Mouse (Mus musculus) hindbrain, postnatal 0 days (tissue): ENCODE data around the gene Rhbdd2. TPM values are rescaled to one million over a fixed set of nuclear protein-coding genes. Genes with fewer than 3 reads are reported as not detected.
A peak's percentile ranks its signal among the peaks of the same experiment; 100 is the strongest.

ENCODE experiments used
- ATAC-seq: fragments of 200-750 bp; cut with Nextera tagmentation; 2 replicates; pipeline ENCODE4 v1.8.0; 2017; ENCODE audit warnings: mild to moderate bottlenecking, moderate TSS enrichment, moderate library complexity
- DNase-seq: peaks from one replicate; pipeline ENCODE4 v3.0.0-alpha.2; 2015; ENCODE audit warnings: low spot score
- H3K27ac ChIP-seq: fragments of 300-500 bp; sonication (generic); 2 replicates; pipeline ENCODE4 v1.5.1; 2014; ENCODE audit warnings: mild to moderate bottlenecking
- H3K27me3 ChIP-seq: fragments of 300-500 bp; sonication (generic); 2 replicates; pipeline ENCODE4 v1.6.1; 2014; ENCODE audit warnings: low read length, mixed read lengths; ENCODE audit not compliant: insufficient read depth
- H3K36me3 ChIP-seq: fragments of 300-500 bp; sonication (generic); 2 replicates; pipeline ENCODE4 v1.6.1; 2014; ENCODE audit warnings: low read length, mixed read lengths; ENCODE audit not compliant: insufficient read depth
- H3K4me1 ChIP-seq: fragments of 300-500 bp; sonication (generic); 2 replicates; pipeline ENCODE4 v1.6.1; 2014; ENCODE audit warnings: antibody characterized with exemption, low read length, mixed read lengths; ENCODE audit not compliant: insufficient read depth
- H3K4me2 ChIP-seq: fragments of 300-500 bp; sonication (generic); 2 replicates; pipeline ENCODE4 v1.6.1; 2014; ENCODE audit warnings: low read depth, mild to moderate bottlenecking, low read length, moderate library complexity, mixed read lengths
- H3K4me3 ChIP-seq: fragments of 300-500 bp; sonication (generic); 2 replicates; pipeline ENCODE4 v1.5.1; 2014; ENCODE audit warnings: low read length
- H3K9ac ChIP-seq: fragments of 300-500 bp; sonication (generic); replicated peaks from 2 replicates; pipeline ENCODE4 v1.6.1; 2014; ENCODE audit warnings: mild to moderate bottlenecking, low read length, moderate library complexity, mixed read lengths
- H3K9me3 ChIP-seq: fragments of 300-500 bp; sonication (generic); 2 replicates; pipeline ENCODE4 v1.6.1; 2016; ENCODE audit warnings: low read length, mixed read lengths
- CTCF ChIP-seq: IDR thresholded peaks from 2 replicates; pipeline ENCODE4 v1.5.1; 2016; ENCODE audit warnings: antibody characterized with exemption, control low read depth, low read depth
- WGBS: fragments of 180-500 bp; shearing (Covaris S2); extraction: QIAGEN DNeasy Blood & Tissue Kit; methylation state at CpG from one replicate; pipeline ENCODE4 v1.1.7; 2014; 5-methylcytosine and 5-hydroxymethylcytosine counted together
- polyA plus RNA-seq: library from polyadenylated mRNA; unstranded; fragments of >200 nt; fragmentation: Nextera tagmentation; extraction: Ambion mirVana; gene quantifications from 2 replicates; pipeline ENCODE4 v1.2.1, GENCODE M21; 2015
- total RNA-seq: library from RNA; depleted of rRNA; stranded (reverse); fragments of >200 nt; gene quantifications from 2 replicates; pipeline ENCODE4 v1.2.3, GENCODE M21; 2014

Gene Rhbdd2
- total and polyA plus RNA-seq, 2 experiments from 2014 or later = 34.2 to 130 TPM

- Histone ChIP-seq H3K9ac (no peak overlapping the region), H3K4me1 (0 out of 2 replicates have a peak, but pooled peaks cover 4% of the 10 kb centered on the region), H3K27ac (no peak overlapping the region), H3K4me3 (no peak overlapping the region), H3K4me2 (no peak overlapping the region), H3K36me3 (no peaks in the 10 kb centered on the region), H3K9me3 (no peaks in the 10 kb centered on the region), H3K27me3 (no peaks in the 10 kb centered on the region)
- 79% methylated on average over 3 of the region's 3 CpGs for WGBS
- ATAC-seq (no peak), DNase-seq (no peak)
- TF ChIP-seq CTCF = no peak
These were observed 44.3 kb downstream of the Rhbdd2 start for GRCm38 (mm10) chr5:135676696-135677095.

- Histone ChIP-seq H3K36me3 (no peaks in the 10 kb centered on the region), H3K9ac (no peak overlapping the region), H3K9me3 (no peaks in the 10 kb centered on the region), H3K4me3 (no peak overlapping the region), H3K4me1 (0 out of 2 replicates have a peak, but pooled peaks cover 4% of the 10 kb centered on the region), H3K27me3 (no peaks in the 10 kb centered on the region), H3K4me2 (no peak overlapping the region), H3K27ac (no peak overlapping the region)
- no peak for ATAC-seq
- no peak for DNase-seq
- 81% methylated on average over 2 of the region's 2 CpGs for WGBS
- TF ChIP-seq CTCF = no peak
These were observed 44.8 kb downstream of the Rhbdd2 start for GRCm38 (mm10) chr5:135677251-135677650.

GRCm38 (mm10) chr5:135678481-135678880, 46.1 kb downstream of the Rhbdd2 start:
- H3K9ac ChIP-seq = no peak overlapping the region
- 93% methylated on average over 6 of the region's 6 CpGs for WGBS
- TF ChIP-seq CTCF = no peak
- 0 out of 2 replicates have a peak, but pooled peaks cover 4% of the 10 kb centered on the region for H3K4me1 ChIP-seq
- H3K36me3 ChIP-seq = no peaks in the 10 kb centered on the region
- H3K27me3 ChIP-seq = no peaks in the 10 kb centered on the region
- ATAC-seq (no peak), DNase-seq (no peak)
- no peak overlapping the region for H3K4me2 ChIP-seq
- no peak overlapping the region for H3K27ac ChIP-seq
- no peaks in the 10 kb centered on the region for H3K9me3 ChIP-seq
- no peak overlapping the region for H3K4me3 ChIP-seq

- Histone ChIP-seq H3K9ac (no peak overlapping the region), H3K27me3 (no peaks in the 10 kb centered on the region), H3K4me1 (no peaks in the 10 kb centered on the region), H3K27ac (no peak overlapping the region), H3K36me3 (no peaks in the 10 kb centered on the region), H3K4me2 (no peak overlapping the region), H3K9me3 (no peaks in the 10 kb centered on the region), H3K4me3 (no peak overlapping the region)
- ATAC-seq = no peak
- WGBS = 78% methylated on average over 6 of the region's 6 CpGs
- TF ChIP-seq CTCF = no peak
- no peak for DNase-seq
These were observed 48.6 kb downstream of the Rhbdd2 start for GRCm38 (mm10) chr5:135680967-135681545.

GRCm38 (mm10) chr5:135682009-135682408, 49.6 kb downstream of the Rhbdd2 start:
- no peak for ATAC-seq
- DNase-seq = no peak
- Histone ChIP-seq H3K9ac (no peak overlapping the region), H3K27me3 (no peaks in the 10 kb centered on the region), H3K9me3 (no peaks in the 10 kb centered on the region), H3K27ac (no peak overlapping the region), H3K4me1 (no peaks in the 10 kb centered on the region), H3K4me3 (no peak overlapping the region), H3K36me3 (no peaks in the 10 kb centered on the region), H3K4me2 (no peak overlapping the region)
- no peak for TF ChIP-seq CTCF
- WGBS = 98% methylated on average over 5 of the region's 5 CpGs

DNA sequence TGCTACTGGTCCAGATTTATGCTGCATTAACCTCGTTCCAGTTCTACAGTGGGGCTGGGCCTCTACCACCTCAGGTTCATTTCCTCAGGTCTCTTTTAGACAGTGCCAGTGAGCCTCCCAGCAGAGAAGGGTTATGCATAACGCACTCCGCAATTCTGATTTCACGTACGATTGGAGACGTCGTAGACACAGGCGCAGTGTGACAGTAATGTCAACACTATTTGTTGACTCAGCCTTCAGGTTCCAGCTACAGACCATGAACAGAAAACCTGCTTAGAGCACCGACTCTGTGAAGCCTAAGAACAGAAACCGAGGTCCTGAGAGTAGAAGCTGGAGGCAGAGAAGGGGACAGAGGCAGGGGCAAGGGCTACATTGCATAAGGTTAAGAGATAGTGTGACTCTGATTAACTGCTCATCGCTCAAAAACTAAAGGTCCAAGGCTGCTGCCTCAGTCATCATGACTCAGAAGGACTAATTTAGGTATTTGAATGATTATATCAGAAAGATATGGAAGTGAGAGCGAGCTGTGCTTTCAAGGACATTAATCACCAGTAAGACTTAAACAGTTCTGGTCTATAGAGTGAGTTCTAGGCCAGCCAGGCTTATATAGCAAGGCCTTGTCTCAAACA, 50.6 kb downstream of the Rhbdd2 start:
- H3K4me3 ChIP-seq = no peak overlapping the region
- ATAC-seq = no peak

DNA sequence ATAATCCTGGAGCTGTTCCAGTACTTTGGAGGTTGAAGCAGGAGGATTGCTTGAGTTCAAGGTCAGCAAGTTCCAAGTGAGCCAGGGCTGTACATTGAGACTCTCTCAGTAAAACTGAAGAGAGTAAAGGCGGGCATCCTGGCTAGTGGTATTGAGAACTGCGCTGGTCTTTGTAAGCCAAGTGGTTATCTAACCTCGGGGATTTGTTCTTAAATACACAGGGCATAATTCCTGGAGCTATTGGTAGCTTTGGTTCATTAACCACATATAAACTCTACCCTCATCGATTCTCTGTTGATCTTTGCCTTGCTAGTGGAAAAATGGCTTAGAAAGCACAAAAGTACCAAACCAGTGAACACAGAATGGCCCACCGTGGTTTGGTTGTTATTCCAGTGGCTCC, 58.0 kb downstream of the Rhbdd2 start:
- H3K27ac ChIP-seq = no peak overlapping the region
- no peaks in the 10 kb centered on the region for H3K27me3 ChIP-seq
- no peaks in the 10 kb centered on the region; the same call in 1 of the 2 replicates for H3K4me1 ChIP-seq
- WGBS = 84% methylated on average over 5 of the region's 5 CpGs
- H3K9me3 ChIP-seq = no peaks in the 10 kb centered on the region
- ATAC-seq (no peak), DNase-seq (no peak)
- peak overlapping the region; percentile 76 for H3K4me3 ChIP-seq
- H3K36me3 ChIP-seq = no peaks in the 10 kb centered on the region
- H3K9ac ChIP-seq = no peak overlapping the region
- TF ChIP-seq CTCF = no peak
- H3K4me2 ChIP-seq = peak overlapping the region; percentile 99

More for the DNA sequence above, 50.6 kb downstream of the Rhbdd2 start:
- Histone ChIP-seq H3K9me3 (no peaks in the 10 kb centered on the region), H3K4me1 (no peaks in the 10 kb centered on the region), H3K9ac (no peak overlapping the region), H3K27ac (no peak overlapping the region), H3K4me2 (no peak overlapping the region), H3K36me3 (no peaks in the 10 kb centered on the region), H3K27me3 (no peaks in the 10 kb centered on the region)
- TF ChIP-seq CTCF = no peak
- DNase-seq = no peak
- WGBS = 89% methylated on average over 12 of the region's 12 CpGs
